Mouse (Mus musculus): ENCODE measurements around the gene A330070K13Rik.

GRCm38 (mm10) chr5:130329889-130330288, 54.5 kb downstream of the A330070K13Rik start:
- no peak for TF ChIP-seq CTCF (IDR thresholded peaks at IDR 0.05)
- TF ChIP-seq EP300 (IDR thresholded peaks at IDR 0.05), result no peak
